Mouse (Mus musculus) spleen, adult 12 weeks (tissue): ENCODE measurements around the gene Dap3.
A peak's percentile ranks its signal among the peaks of the same experiment; 100 is the strongest.
"Not testable (repeated sequence)": the region's sequence is repeated elsewhere in the genome, so short reads cannot be mapped to it uniquely, and the experiment has no call there.

Source experiments
- DNase-seq: peaks from one replicate; pipeline ENCODE4 v3.0.0; 2022; ENCODE audit warnings: low spot score

The Dap3 gene

DNA sequence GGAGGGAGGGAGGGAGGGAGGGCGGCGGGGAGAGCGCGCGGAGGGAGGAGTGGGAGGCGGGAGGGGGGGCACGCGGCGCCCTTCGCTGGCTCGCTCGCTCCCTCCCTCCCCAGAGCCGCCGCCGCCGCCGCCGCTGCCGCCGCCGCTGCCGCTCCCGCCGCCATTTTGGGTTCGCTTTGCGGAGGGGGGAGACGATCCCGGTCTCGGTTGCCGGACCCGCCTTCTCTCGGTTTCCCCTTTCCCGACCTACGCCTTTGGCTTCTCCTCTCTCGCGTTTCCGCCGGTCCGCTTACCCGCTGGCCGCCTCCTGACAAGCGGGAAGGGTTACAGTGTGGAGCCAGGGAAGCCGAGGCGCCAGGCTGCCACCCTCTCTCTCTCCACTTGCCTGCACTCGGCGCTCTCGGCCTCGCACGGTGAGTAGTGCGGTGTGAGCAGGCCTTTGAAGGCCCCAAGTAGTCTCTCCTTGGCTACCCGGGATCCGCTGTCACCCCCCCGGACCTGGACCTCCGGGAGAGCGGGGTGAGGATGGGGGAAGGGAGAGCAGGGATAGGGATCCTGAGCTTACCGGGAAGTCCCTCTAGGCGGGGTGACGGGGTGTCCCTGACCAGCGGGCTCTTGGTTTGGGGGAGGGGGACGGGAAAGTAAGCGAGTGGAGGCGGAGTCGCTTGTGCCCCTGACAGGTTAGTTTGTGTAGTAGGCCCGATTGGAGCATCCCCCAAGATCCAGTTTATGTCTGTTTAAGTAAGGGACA, at the start of gene Dap3, which contains the start of gene Ash1l:
Dap3 (minus strand) TSS at position 606 of the 751 bp plus-strand sequence.
Ash1l (plus strand) TSS at position 47 of the 751 bp plus-strand sequence.
- DNase-seq, result peak; percentile 77

DNA sequence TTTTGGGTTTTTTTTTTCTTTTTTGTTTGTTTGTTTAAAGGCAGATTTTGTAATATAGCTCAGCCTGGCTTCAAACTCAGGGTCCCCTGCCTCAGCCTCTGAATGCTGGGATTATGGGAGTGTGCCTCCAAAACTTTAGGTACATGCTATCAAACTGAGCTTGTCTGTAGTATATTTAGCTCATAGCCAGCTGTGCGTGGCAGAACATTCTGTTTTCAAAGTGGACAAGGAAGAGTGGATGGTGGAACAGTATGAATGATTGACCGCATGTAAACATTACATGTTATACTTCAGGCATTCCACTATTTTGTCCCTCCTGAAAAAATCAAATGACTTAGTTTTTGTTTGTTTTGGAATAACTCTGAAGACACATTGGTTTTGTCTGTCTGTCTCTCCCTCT, 41.8 kb upstream of the Dap3 start:
- no peak for DNase-seq

GRCm38 (mm10) chr3:88983921-88984381, 33.0 kb upstream of the Dap3 start:
- no peak for DNase-seq

- no peak for DNase-seq
These were observed 30.4 kb upstream of the Dap3 start for GRCm38 (mm10) chr3:88981206-88982010.

GRCm38 (mm10) chr3:88975012-88975411, 24.0 kb upstream of the Dap3 start:
- no peak for DNase-seq

- DNase-seq, result not testable (repeated sequence)
These were observed 12.2 kb upstream of the Dap3 start for GRCm38 (mm10) chr3:88963211-88963610.

DNA sequence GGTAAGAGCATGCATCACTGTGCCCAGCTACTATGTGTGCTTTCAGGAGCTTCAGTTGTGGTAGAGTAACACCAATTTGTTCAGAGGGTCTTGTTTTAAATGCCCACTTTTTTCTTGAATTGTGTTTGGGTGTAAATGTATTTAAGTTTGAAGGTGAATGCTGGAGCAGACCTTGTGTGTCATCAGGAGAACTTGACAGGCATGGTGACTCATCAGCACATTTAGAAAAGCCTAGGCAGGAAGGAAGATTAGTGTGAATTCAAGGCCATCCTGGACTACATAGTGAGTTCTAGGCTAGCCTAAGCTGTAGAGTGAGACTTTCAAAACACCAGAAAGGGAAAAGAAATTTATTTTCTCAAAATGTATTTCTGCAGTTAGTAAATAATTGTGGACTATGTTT, 2.8 kb upstream of the Dap3 start:
- no peak for DNase-seq

DNA sequence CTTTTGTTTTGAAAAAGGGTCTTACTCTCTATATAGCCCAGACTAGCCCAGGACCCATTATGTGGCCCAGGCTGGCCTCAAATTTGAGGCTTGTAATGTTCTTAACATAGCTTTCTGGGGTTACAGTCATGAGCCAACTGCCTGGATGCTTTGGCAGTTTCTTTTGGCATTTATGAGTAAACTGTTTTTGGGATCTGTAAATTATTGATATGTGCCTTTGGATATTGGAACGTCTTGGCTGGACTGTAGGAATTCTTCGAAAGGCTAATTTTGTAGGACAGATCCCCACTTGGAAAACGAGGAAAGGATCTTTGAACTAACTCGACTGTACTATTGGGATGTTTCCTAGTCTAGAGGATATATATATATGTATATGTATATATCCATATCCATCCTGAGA, 2.3 kb upstream of the Dap3 start:
- no peak for DNase-seq

DNA sequence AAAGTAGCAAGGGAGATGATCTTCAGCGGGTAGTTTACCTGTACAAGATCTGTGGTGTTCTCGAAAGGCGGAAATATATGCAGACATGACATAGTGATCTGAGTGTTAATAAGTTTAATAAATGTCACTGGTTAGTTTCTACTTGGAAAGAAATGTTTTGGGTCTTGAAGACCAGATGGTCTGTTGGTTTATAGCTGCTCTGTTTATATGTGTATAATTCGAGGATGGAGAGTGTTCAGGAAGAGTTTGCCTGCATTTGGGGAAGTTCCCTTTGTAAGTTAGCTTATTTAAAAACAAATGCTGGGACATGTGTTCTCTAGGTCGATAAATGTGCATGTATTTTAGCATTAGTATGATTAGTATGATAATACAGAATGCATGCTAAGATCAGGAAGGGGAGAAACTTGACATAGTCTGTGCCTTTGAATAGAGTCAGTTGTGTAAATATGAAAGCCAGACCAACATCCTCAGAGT, 383 bp upstream of the Dap3 start:
- no peak for DNase-seq

DNA sequence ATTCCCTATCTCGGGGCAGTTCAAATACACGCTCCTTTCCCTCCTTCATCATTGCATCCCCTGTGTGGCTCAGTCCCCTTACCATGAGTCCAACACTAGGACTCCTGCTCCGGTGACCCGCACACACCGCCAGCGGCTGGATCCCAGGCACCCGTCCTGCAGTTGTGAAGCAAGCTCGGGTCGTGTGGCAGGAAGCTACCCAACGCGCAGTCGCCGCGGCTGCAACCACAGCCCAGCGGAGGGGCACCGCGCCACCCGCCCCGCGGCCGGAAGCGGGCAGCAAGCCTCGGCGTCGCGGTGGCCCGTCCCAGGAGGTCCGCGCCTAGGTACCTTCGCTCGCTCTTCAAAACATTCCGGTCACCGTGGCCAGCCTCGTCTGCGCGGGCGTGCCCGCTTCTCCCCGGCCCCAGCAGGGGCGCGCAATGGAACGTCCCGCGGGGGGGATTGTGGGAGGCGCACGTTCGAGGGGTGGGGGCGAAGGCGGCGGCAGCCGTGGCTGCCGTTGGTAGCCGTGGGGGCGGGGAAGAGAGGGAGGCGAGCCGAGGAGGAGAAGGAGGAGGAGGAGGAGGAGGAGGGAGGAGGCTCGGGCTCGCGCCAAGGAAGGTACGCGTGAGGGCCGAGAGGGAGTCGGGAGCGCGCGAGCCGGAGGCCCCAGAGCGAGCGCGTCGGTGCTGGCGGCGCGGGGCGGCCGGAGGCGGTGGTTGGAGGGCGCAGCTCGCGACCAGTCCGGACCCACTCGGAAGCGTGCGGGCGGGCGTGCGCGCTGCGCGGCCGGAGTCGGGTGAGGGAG, 1.0 kb downstream of the Dap3 start:
- peak; percentile 82 for DNase-seq

DNA sequence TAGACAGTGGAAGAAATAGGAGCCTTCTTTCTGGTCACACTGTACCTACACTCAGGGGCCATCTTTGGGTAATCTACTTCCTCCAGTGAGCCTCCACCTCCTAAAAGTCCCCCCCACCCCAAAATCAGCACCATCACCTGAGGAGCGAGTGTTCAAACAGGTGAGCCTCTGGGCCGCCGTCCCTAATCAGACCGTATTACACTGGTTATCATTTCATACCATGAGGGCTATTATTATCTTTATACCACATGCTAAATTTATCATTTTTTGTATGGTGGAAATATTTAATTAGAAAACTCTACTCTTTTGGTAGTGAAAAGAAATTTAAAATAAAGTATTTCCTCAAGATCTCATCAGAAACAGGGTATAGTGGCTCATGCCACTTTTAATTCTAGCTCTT, 6.9 kb downstream of the Dap3 start:
- DNase-seq, result no peak

- no peak for DNase-seq
These were observed 8.6 kb downstream of the Dap3 start for GRCm38 (mm10) chr3:88942316-88942880.

GRCm38 (mm10) chr3:88939749-88940148, 11.2 kb downstream of the Dap3 start:
- DNase-seq, result no peak

DNA sequence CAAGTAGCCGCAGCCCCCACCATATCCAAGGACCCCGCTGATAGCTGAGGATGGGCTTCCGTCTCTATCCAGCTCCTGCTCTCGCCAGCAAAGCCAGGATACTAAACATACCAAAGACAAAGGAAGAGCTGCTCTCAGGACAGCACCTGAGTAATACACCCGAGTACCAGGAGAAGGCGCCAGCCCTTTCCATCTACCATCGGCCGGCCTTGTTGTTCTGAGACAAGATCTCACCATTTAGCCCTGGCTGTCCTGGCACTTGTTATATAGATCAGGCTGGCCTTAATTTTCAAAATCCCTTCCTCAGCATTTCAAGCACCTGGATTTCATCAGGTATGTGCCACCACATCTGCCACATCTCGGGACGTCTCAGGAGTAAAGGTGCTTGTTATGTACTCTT, 11.9 kb downstream of the Dap3 start:
- DNase-seq, result no peak

GRCm38 (mm10) chr3:88929501-88929900, 21.5 kb downstream of the Dap3 start:
- no peak for DNase-seq

- DNase-seq, result no peak
These were observed 25.3 kb downstream of the Dap3 start for GRCm38 (mm10) chr3:88925651-88926050.

GRCm38 (mm10) chr3:88923989-88924591, 26.9 kb downstream of the Dap3 start:
- DNase-seq, result no peak

DNA sequence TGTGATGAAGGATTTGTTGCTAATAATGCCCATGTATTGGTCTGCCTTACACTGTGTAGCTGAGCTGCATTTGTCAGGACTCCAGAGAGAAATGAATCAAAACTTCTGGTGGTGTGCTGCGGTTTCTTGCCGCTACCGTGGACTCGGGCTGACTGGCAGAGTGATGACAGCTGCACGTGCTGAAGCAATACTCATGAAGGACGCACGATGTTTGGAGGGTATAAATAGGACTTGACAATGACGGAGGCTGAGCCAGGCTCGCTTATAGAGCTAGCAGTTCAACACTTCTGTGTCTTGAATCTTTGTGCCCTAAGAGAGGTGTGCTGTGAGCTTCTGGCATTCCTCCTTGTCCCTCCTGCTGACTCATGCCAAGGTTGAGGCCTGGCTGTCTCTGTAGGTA, 29.6 kb downstream of the Dap3 start:
- no peak for DNase-seq

DNA sequence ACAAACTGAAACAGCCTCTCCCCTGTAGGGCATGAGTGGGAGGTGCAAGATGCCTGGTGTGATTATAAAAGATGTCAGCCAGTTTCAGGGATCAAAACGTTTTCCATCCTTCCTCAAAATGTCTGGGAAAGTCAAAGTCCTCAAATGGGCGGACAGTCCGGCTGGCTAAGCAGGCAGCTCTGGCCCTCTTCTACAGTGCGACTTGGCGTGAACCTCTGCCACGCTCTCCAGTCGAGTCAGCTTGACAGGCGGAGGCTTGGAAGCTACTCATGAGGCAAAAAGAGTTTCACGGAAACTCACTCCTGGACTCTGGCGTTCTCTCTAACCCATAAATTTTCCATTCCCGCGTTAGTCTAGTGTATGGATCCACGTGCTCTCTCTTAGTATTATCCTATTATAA, 32.0 kb downstream of the Dap3 start:
- DNase-seq, result no peak

GRCm38 (mm10) chr3:88914384-88914810, 36.6 kb downstream of the Dap3 start:
- no peak for DNase-seq
